Mouse (Mus musculus): ENCODE data around the gene Tnn.

GRCm38 (mm10) chr1:160153480-160153879 is at the start of gene Tnn:
- no peak for TF ChIP-seq CTCF (IDR thresholded peaks at IDR 0.05; ENCODE audit: low read depth)
- no peak for TF ChIP-seq EP300 (IDR thresholded peaks at IDR 0.05; ENCODE audit: low read depth)

Data from liver, postnatal 0 days (tissue).